Mouse (Mus musculus): ENCODE results near the gene Tnfsf12. TPM values are rescaled to one million over a fixed set of nuclear protein-coding genes. Genes with fewer than 3 reads are reported as not detected.

Tnfsf12 gene
- polyA plus RNA-seq, 1 experiment: not detected

DNA sequence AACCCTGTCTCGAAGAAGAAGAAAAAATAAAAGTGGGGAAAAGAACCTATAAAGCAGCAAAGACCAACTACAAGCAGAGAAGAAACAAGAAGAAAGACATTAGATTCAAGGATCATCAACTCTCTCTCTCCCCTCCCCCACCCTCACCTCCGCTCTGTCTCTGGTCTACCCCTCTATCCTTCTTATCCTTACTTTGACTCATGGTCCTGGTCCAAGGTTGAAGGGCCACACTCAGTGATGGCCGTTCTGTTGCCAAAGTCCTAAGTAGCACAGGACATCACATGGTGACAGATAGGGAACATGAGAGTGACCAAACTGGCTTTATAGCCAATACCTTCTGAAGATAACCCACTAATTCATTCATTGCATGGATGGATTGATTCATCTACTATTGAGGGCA lies 1.7 kb upstream of the Tnfsf12 start:
- WGBS: 91% methylated on average over 3 of the region's 3 CpGs
- Histone ChIP-seq H3K4me1 (ENCODE audit: control insufficient read depth, insufficient read depth, low read length) (peaks cover 12% of the 10 kb centered on the region), H3K27ac (ENCODE audit: insufficient read depth, low read depth, low read length) (no peak overlapping the region), H3K4me3 (ENCODE audit: insufficient read depth, low read depth, low read length) (no peak overlapping the region)
- TF ChIP-seq CTCF (IDR thresholded peaks at IDR 0.05; ENCODE audit: insufficient read depth, low read depth, low read length): no peak
- no peak for TF ChIP-seq POLR2A (IDR thresholded peaks at IDR 0.05; ENCODE audit: insufficient read depth, low read depth, low read length)

DNA sequence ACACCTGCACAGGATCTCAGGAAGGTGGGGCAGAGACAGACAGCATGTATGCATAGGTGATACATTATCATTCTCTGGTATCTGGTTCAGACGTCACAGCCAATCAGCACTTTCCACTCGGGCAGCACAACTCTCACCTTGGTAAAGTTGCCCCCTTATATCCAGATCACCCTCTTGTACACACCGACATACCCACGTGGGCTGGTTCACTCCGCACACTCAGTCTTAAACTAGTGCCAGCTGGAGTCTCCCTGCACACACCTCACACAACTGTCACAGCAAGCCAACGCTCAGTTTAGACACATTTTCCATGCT lies 646 bp downstream of the Tnfsf12 start:
- peaks cover 15% of the 10 kb centered on the region for H3K4me1 ChIP-seq (ENCODE audit: control insufficient read depth, insufficient read depth, low read length)
- 9% methylated on average over 6 of the region's 6 CpGs for WGBS
- TF ChIP-seq POLR2A (IDR thresholded peaks at IDR 0.05; ENCODE audit: insufficient read depth, low read depth, low read length): no peak
- TF ChIP-seq CTCF (IDR thresholded peaks at IDR 0.05; ENCODE audit: insufficient read depth, low read depth, low read length): no peak
- no peak overlapping the region for H3K27ac ChIP-seq (ENCODE audit: insufficient read depth, low read depth, low read length)
- peak overlapping the region; percentile 34 for H3K4me3 ChIP-seq (ENCODE audit: insufficient read depth, low read depth, low read length)

- Histone ChIP-seq H3K4me3 (ENCODE audit: insufficient read depth, low read depth, low read length) (no peak overlapping the region), H3K4me1 (ENCODE audit: control insufficient read depth, insufficient read depth, low read length) (peaks cover 15% of the 10 kb centered on the region), H3K27ac (ENCODE audit: insufficient read depth, low read depth, low read length) (no peak overlapping the region)
- TF ChIP-seq CTCF (IDR thresholded peaks at IDR 0.05; ENCODE audit: insufficient read depth, low read depth, low read length) (no peak), POLR2A (IDR thresholded peaks at IDR 0.05; ENCODE audit: insufficient read depth, low read depth, low read length) (no peak)
- 68% methylated on average over 11 of the region's 11 CpGs for WGBS
Observed at GRCm38 (mm10) chr11:69693421-69693965, 2.2 kb downstream of the Tnfsf12 start.

- 90% methylated on average over 6 of the region's 6 CpGs for WGBS
- no peak overlapping the region for H3K27ac ChIP-seq (ENCODE audit: insufficient read depth, low read depth, low read length)
- no peak for TF ChIP-seq POLR2A (IDR thresholded peaks at IDR 0.05; ENCODE audit: insufficient read depth, low read depth, low read length)
- no peak for TF ChIP-seq CTCF (IDR thresholded peaks at IDR 0.05; ENCODE audit: insufficient read depth, low read depth, low read length)
- no peak overlapping the region for H3K4me3 ChIP-seq (ENCODE audit: insufficient read depth, low read depth, low read length)
- peaks cover 15% of the 10 kb centered on the region for H3K4me1 ChIP-seq (ENCODE audit: control insufficient read depth, insufficient read depth, low read length)
Observed at GRCm38 (mm10) chr11:69692863-69693262, 2.8 kb downstream of the Tnfsf12 start.

GRCm38 (mm10) chr11:69692196-69692811 lies 3.3 kb downstream of the Tnfsf12 start:
- Histone ChIP-seq H3K4me1 (ENCODE audit: control insufficient read depth, insufficient read depth, low read length) (peaks cover 15% of the 10 kb centered on the region), H3K4me3 (ENCODE audit: insufficient read depth, low read depth, low read length) (no peak overlapping the region), H3K27ac (ENCODE audit: insufficient read depth, low read depth, low read length) (no peak overlapping the region)
- TF ChIP-seq POLR2A (IDR thresholded peaks at IDR 0.05; ENCODE audit: insufficient read depth, low read depth, low read length): no peak
- 71% methylated on average over 9 of the region's 9 CpGs for WGBS

GRCm38 (mm10) chr11:69689891-69690290 lies 5.8 kb downstream of the Tnfsf12 start:
- no peak overlapping the region for H3K4me3 ChIP-seq (ENCODE audit: insufficient read depth, low read depth, low read length)
- TF ChIP-seq CTCF (IDR thresholded peaks at IDR 0.05; ENCODE audit: insufficient read depth, low read depth, low read length): no peak
- no peak for TF ChIP-seq POLR2A (IDR thresholded peaks at IDR 0.05; ENCODE audit: insufficient read depth, low read depth, low read length)
- H3K27ac ChIP-seq (ENCODE audit: insufficient read depth, low read depth, low read length): no peak overlapping the region
- H3K4me1 ChIP-seq (ENCODE audit: control insufficient read depth, insufficient read depth, low read length): peaks cover 25% of the 10 kb centered on the region
- 97% methylated on average over 1 of the region's 1 CpGs for WGBS

- Histone ChIP-seq H3K4me1 (ENCODE audit: control insufficient read depth, insufficient read depth, low read length) (peaks cover 22% of the 10 kb centered on the region), H3K27ac (ENCODE audit: insufficient read depth, low read depth, low read length) (no peak overlapping the region), H3K4me3 (ENCODE audit: insufficient read depth, low read depth, low read length) (no peak overlapping the region)
- no peak for TF ChIP-seq CTCF (IDR thresholded peaks at IDR 0.05; ENCODE audit: insufficient read depth, low read depth, low read length)
- no peak for TF ChIP-seq POLR2A (IDR thresholded peaks at IDR 0.05; ENCODE audit: insufficient read depth, low read depth, low read length)
- 68% methylated on average over 5 of the region's 5 CpGs for WGBS
Observed at GRCm38 (mm10) chr11:69687061-69687460, 8.6 kb downstream of the Tnfsf12 start.

DNA sequence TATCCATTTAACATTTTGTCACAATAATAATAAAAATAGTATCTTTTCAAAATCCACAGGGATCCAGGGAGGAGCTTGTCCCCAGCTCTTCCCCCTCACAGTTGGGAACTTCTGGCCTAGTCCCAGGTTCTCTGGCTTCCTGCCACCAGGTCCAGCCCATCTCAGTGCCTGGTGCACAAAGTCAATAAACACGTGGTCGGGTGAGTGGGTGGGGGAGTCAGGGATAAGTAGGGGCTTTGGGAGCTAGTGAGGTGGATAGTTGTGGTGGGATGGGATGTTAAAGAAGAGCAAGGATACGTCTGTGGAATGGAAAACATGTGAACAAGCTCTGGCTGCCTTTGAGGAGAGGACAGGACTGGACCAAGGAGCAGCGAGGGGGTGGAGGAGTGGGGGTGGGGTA lies 9.3 kb downstream of the Tnfsf12 start:
- Histone ChIP-seq H3K4me1 (ENCODE audit: control insufficient read depth, insufficient read depth, low read length) (peaks cover 22% of the 10 kb centered on the region), H3K4me3 (ENCODE audit: insufficient read depth, low read depth, low read length) (no peak overlapping the region), H3K27ac (ENCODE audit: insufficient read depth, low read depth, low read length) (no peak overlapping the region)
- TF ChIP-seq CTCF (IDR thresholded peaks at IDR 0.05; ENCODE audit: insufficient read depth, low read depth, low read length) (no peak), POLR2A (IDR thresholded peaks at IDR 0.05; ENCODE audit: insufficient read depth, low read depth, low read length) (no peak)
- WGBS: 3% methylated on average over 4 of the region's 4 CpGs

GRCm38 (mm10) chr11:69685526-69686148 lies 10.0 kb downstream of the Tnfsf12 start, which contains the start of gene Tnfsf13:
Gene Tnfsf13, minus strand, starts transcription at chr11:69685784.
- peaks cover 24% of the 10 kb centered on the region for H3K4me1 ChIP-seq (ENCODE audit: control insufficient read depth, insufficient read depth, low read length)
- TF ChIP-seq CTCF (IDR thresholded peaks at IDR 0.05; ENCODE audit: insufficient read depth, low read depth, low read length): no peak
- TF ChIP-seq POLR2A (IDR thresholded peaks at IDR 0.05; ENCODE audit: insufficient read depth, low read depth, low read length): no peak; the same call in 1 of the 2 replicates
- peak within 1 kb of the TSS; percentile 94 for H3K27ac ChIP-seq (ENCODE audit: insufficient read depth, low read depth, low read length)
- 40% methylated on average over 10 of the region's 10 CpGs for WGBS
- no peak within 1 kb of the TSS for H3K4me3 ChIP-seq (ENCODE audit: insufficient read depth, low read depth, low read length)

Measured in olfactory bulb, adult 2 months (tissue).